Mouse (Mus musculus) left cerebral cortex, adult 9 months (tissue): ENCODE results near the gene BC049715.
"Not testable (repeated sequence)": the region's sequence is repeated elsewhere in the genome, so short reads cannot be mapped to it uniquely, and the experiment has no call there.

Experiments used
- DNase-seq, 2 experiments: peaks; one replicate each; pipeline ENCODE4 v3.0.0; 2022; ENCODE audit warnings: low spot score in 2 of 2

Gene BC049715

GRCm38 (mm10) chr6:136848971-136849370, 21.5 kb downstream of the BC049715 start:
- DNase-seq: no peak

- no peak for DNase-seq
Observed at GRCm38 (mm10) chr6:136850267-136850666, 22.8 kb downstream of the BC049715 start.

- no peak for DNase-seq
Observed at GRCm38 (mm10) chr6:136852348-136852747, 24.9 kb downstream of the BC049715 start.

- no peak for DNase-seq
Observed at GRCm38 (mm10) chr6:136852762-136853161, 25.3 kb downstream of the BC049715 start.

- DNase-seq: no peak
Observed at GRCm38 (mm10) chr6:136854361-136854781, 26.9 kb downstream of the BC049715 start.

GRCm38 (mm10) chr6:136855183-136855582, 27.8 kb downstream of the BC049715 start:
- DNase-seq: no peak

- no peak for DNase-seq
Observed at GRCm38 (mm10) chr6:136856071-136856636, 28.7 kb downstream of the BC049715 start.

- DNase-seq: no peak
Observed at GRCm38 (mm10) chr6:136857186-136857872, 29.9 kb downstream of the BC049715 start, which contains the start of gene Art4. Art4 (minus strand) TSS chr6:136857733.

- no peak for DNase-seq
Observed at GRCm38 (mm10) chr6:136857873-136858260, 30.4 kb downstream of the BC049715 start.

- no peak for DNase-seq
Observed at GRCm38 (mm10) chr6:136858420-136858819, 31.0 kb downstream of the BC049715 start.

- peak in 1 of 2 experiments; percentile 44 for DNase-seq
Observed at GRCm38 (mm10) chr6:136861020-136861419, 33.6 kb downstream of the BC049715 start.

- DNase-seq: no peak
Observed at GRCm38 (mm10) chr6:136865360-136865759, 37.9 kb downstream of the BC049715 start.

GRCm38 (mm10) chr6:136866150-136866549, 38.7 kb downstream of the BC049715 start:
- no peak for DNase-seq

- no peak for DNase-seq
Observed at GRCm38 (mm10) chr6:136868921-136869320, 41.5 kb downstream of the BC049715 start.

GRCm38 (mm10) chr6:136874599-136874998, 47.2 kb downstream of the BC049715 start:
- peak in 1 of 2 experiments; percentile 39 for DNase-seq

GRCm38 (mm10) chr6:136875670-136876069, 48.2 kb downstream of the BC049715 start, which contains the start of gene Mgp:
Mgp (minus strand) TSS chr6:136875823.
- peak in 1 of 2 experiments; percentile 72 for DNase-seq

- DNase-seq: no peak
Observed at GRCm38 (mm10) chr6:136881678-136882077, 54.3 kb downstream of the BC049715 start.

GRCm38 (mm10) chr6:136883431-136883915, 56.0 kb downstream of the BC049715 start:
- DNase-seq: no peak

GRCm38 (mm10) chr6:136883961-136884360, 56.5 kb downstream of the BC049715 start:
- no peak for DNase-seq

- not testable (repeated sequence) for DNase-seq
Observed at GRCm38 (mm10) chr6:136884766-136885165, 57.3 kb downstream of the BC049715 start.

- no peak for DNase-seq
Observed at GRCm38 (mm10) chr6:136887854-136888253, 60.4 kb downstream of the BC049715 start.

- no peak for DNase-seq
Observed at GRCm38 (mm10) chr6:136889067-136889466, 61.6 kb downstream of the BC049715 start.

- no peak for DNase-seq
Observed at GRCm38 (mm10) chr6:136889554-136889953, 62.1 kb downstream of the BC049715 start.
